Mouse (Mus musculus): ENCODE measurements around the gene Pcdh8. TPM values are rescaled to one million over a fixed set of nuclear protein-coding genes. Genes with fewer than 3 reads are reported as not detected.

The Pcdh8 gene
- polyA plus RNA-seq, 1 experiment from 2014 or later: 64.5 TPM

DNA sequence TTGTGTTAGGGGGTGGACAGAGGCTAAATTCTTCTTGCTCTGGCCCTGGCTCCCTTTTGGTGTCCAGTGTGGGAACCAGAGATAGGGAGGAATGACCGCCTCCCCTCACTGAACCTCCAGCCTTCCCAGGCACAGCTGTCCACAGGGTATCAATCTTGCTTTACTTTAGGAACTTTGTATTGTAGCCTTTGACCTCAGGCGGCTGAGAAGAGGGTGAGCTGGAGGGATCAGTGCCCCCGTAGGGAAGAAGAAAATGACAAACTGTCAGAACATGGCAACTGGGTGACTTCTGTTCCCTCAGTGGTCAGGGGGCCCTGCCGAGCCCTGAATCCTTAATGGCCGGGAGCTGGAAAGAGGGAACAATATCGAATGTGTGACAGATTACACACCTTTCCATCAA lies 9.2 kb upstream of the Pcdh8 start:
- H3K4me3 ChIP-seq (ENCODE audit: low read depth, low read length): no peak overlapping the region
- no peak for ATAC-seq
- H3K36me3 ChIP-seq (ENCODE audit: control insufficient read depth, insufficient read depth, low read length): no peaks in the 10 kb centered on the region
- no peak overlapping the region for H3K9ac ChIP-seq (ENCODE audit: low read depth, low read length)
- H3K9me3 ChIP-seq (replicated peaks; ENCODE audit: control insufficient read depth, low read length, poor library complexity, severe bottlenecking): 0 out of 2 replicates have a peak, but pooled peaks cover 3% of the 10 kb centered on the region
- H3K4me1 ChIP-seq (ENCODE audit: control insufficient read depth, insufficient read depth, low read length): no peaks in the 10 kb centered on the region
- H3K27ac ChIP-seq (ENCODE audit: low read length): no peak overlapping the region
- WGBS: 29% methylated on average over 6 of the region's 6 CpGs
- H3K4me2 ChIP-seq (ENCODE audit: low read length): no peak overlapping the region
- no peaks in the 10 kb centered on the region; the same call in none of the 2 replicates for H3K27me3 ChIP-seq (ENCODE audit: control insufficient read depth, insufficient read depth, low read depth, low read length)

DNA sequence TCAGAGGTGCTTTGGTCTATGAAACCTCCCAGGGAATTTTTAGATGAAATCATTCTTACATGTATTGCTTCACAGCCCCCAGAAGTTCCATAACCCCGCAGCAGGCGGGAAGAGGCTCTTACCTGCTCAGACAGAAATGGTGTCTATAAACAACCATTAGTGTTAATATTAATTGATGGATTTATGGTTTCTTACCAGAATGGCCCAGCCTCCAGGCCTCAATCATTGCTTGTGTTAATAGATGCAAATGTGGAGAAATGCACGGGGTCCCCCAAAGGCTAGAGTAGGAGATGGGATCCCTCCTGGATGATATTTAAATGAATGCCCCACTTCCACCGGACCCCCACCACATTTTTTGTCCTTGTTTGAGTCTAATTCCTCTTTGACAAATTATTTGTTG lies 8.7 kb upstream of the Pcdh8 start:
- Histone ChIP-seq H3K9me3 (replicated peaks; ENCODE audit: control insufficient read depth, low read length, poor library complexity, severe bottlenecking) (0 out of 2 replicates have a peak, but pooled peaks cover 3% of the 10 kb centered on the region), H3K27me3 (ENCODE audit: control insufficient read depth, insufficient read depth, low read depth, low read length) (no peaks in the 10 kb centered on the region; the same call in none of the 2 replicates), H3K9ac (ENCODE audit: low read depth, low read length) (no peak overlapping the region), H3K27ac (ENCODE audit: low read length) (no peak overlapping the region), H3K4me3 (ENCODE audit: low read depth, low read length) (no peak overlapping the region), H3K4me1 (ENCODE audit: control insufficient read depth, insufficient read depth, low read length) (peaks cover 3% of the 10 kb centered on the region), H3K4me2 (ENCODE audit: low read length) (no peak overlapping the region), H3K36me3 (ENCODE audit: control insufficient read depth, insufficient read depth, low read length) (no peaks in the 10 kb centered on the region)
- ATAC-seq: no peak
- 56% methylated on average over 4 of the region's 4 CpGs for WGBS

- peak overlapping the region; percentile 50 for H3K4me3 ChIP-seq (ENCODE audit: low read depth, low read length)
- peak overlapping the region; percentile 80 for H3K27ac ChIP-seq (ENCODE audit: low read length)
- H3K27me3 ChIP-seq (ENCODE audit: control insufficient read depth, insufficient read depth, low read depth, low read length): no peaks in the 10 kb centered on the region; the same call in 1 of the 2 replicates
- H3K4me1 ChIP-seq (ENCODE audit: control insufficient read depth, insufficient read depth, low read length): peaks cover 29% of the 10 kb centered on the region
- no peaks in the 10 kb centered on the region for H3K36me3 ChIP-seq (ENCODE audit: control insufficient read depth, insufficient read depth, low read length)
- H3K4me2 ChIP-seq (ENCODE audit: low read length): peak overlapping the region; percentile 77
- H3K9me3 ChIP-seq (replicated peaks; ENCODE audit: control insufficient read depth, low read length, poor library complexity, severe bottlenecking): 0 out of 2 replicates have a peak, but pooled peaks cover 3% of the 10 kb centered on the region
- WGBS: under 1% methylated on average over 42 of the region's 44 CpGs
- H3K9ac ChIP-seq (ENCODE audit: low read depth, low read length): peak overlapping the region; percentile 71
- peak; percentile 15; the same call in 1 of the 2 replicates for ATAC-seq
Measured at GRCm38 (mm10) chr14:79773425-79774391, 2.6 kb upstream of the Pcdh8 start.

- ATAC-seq: peak; percentile 17
- Histone ChIP-seq H3K4me3 (ENCODE audit: low read depth, low read length) (peak overlapping the region; percentile 71), H3K9ac (ENCODE audit: low read depth, low read length) (peak overlapping the region; percentile 63), H3K4me2 (ENCODE audit: low read length) (peak overlapping the region; percentile 81), H3K9me3 (replicated peaks; ENCODE audit: control insufficient read depth, low read length, poor library complexity, severe bottlenecking) (0 out of 2 replicates have a peak, but pooled peaks cover 3% of the 10 kb centered on the region), H3K4me1 (ENCODE audit: control insufficient read depth, insufficient read depth, low read length) (peaks cover 29% of the 10 kb centered on the region), H3K27me3 (ENCODE audit: control insufficient read depth, insufficient read depth, low read depth, low read length) (no peaks in the 10 kb centered on the region), H3K36me3 (ENCODE audit: control insufficient read depth, insufficient read depth, low read length) (no peaks in the 10 kb centered on the region), H3K27ac (ENCODE audit: low read length) (peak overlapping the region; percentile 94)
- 2% methylated on average over 20 of the region's 20 CpGs for WGBS
Measured at GRCm38 (mm10) chr14:79771802-79772511, 845 bp upstream of the Pcdh8 start.

- H3K36me3 ChIP-seq (ENCODE audit: control insufficient read depth, insufficient read depth, low read length): no peaks in the 10 kb centered on the region
- 0 out of 2 replicates have a peak, but pooled peaks cover 1% of the 10 kb centered on the region for H3K9me3 ChIP-seq (replicated peaks; ENCODE audit: control insufficient read depth, low read length, poor library complexity, severe bottlenecking)
- peak overlapping the region; percentile 71 for H3K4me3 ChIP-seq (ENCODE audit: low read depth, low read length)
- H3K4me1 ChIP-seq (ENCODE audit: control insufficient read depth, insufficient read depth, low read length): peaks cover 29% of the 10 kb centered on the region
- peak; percentile 36 for ATAC-seq
- no peaks in the 10 kb centered on the region for H3K27me3 ChIP-seq (ENCODE audit: control insufficient read depth, insufficient read depth, low read depth, low read length)
- peak overlapping the region; percentile 87 for H3K9ac ChIP-seq (ENCODE audit: low read depth, low read length)
- peak overlapping the region; percentile 94 for H3K27ac ChIP-seq (ENCODE audit: low read length)
- peak overlapping the region; percentile 81 for H3K4me2 ChIP-seq (ENCODE audit: low read length)
- WGBS: under 1% methylated on average over 56 of the region's 62 CpGs
Measured at GRCm38 (mm10) chr14:79770306-79771093, 612 bp downstream of the Pcdh8 start.

- ATAC-seq: peak; percentile 25; the same call in 1 of the 2 replicates
- Histone ChIP-seq H3K27ac (ENCODE audit: low read length) (peak overlapping the region; percentile 94), H3K9me3 (replicated peaks; ENCODE audit: control insufficient read depth, low read length, poor library complexity, severe bottlenecking) (no peaks in the 10 kb centered on the region), H3K4me3 (ENCODE audit: low read depth, low read length) (peak overlapping the region; percentile 71), H3K27me3 (ENCODE audit: control insufficient read depth, insufficient read depth, low read depth, low read length) (no peaks in the 10 kb centered on the region), H3K36me3 (ENCODE audit: control insufficient read depth, insufficient read depth, low read length) (no peaks in the 10 kb centered on the region), H3K4me2 (ENCODE audit: low read length) (peak overlapping the region; percentile 81), H3K4me1 (ENCODE audit: control insufficient read depth, insufficient read depth, low read length) (peaks cover 24% of the 10 kb centered on the region), H3K9ac (ENCODE audit: low read depth, low read length) (peak overlapping the region; percentile 87)
- WGBS: under 1% methylated on average over 46 of the region's 46 CpGs
Measured at GRCm38 (mm10) chr14:79769618-79770017, 1.5 kb downstream of the Pcdh8 start.

DNA sequence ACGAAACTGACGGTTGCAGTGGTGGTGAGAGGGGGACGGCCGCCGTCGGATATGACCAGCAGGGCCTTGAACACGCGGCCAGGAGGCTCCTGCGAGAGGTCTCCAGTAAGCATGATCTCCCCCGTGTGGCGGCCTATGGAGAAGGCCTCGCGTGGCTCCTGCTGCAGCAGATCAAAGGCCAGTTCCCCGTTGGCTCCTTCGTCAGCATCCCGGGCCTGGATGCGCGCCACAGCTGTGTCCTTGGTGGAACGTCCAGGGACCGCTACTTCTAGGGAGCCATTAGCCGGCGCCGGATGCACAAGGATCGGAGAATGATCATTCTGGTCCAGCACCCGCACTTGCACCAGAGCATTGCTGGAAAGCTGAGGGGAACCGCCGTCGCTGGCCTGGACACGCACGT lies 2.1 kb downstream of the Pcdh8 start:
- H3K27me3 ChIP-seq (ENCODE audit: control insufficient read depth, insufficient read depth, low read depth, low read length): no peaks in the 10 kb centered on the region
- H3K9ac ChIP-seq (ENCODE audit: low read depth, low read length): peak overlapping the region; percentile 87
- peak overlapping the region; percentile 81 for H3K4me2 ChIP-seq (ENCODE audit: low read length)
- no peak for ATAC-seq
- no peaks in the 10 kb centered on the region for H3K36me3 ChIP-seq (ENCODE audit: control insufficient read depth, insufficient read depth, low read length)
- 2% methylated on average over 30 of the region's 30 CpGs for WGBS
- peak overlapping the region; percentile 71 for H3K4me3 ChIP-seq (ENCODE audit: low read depth, low read length)
- H3K9me3 ChIP-seq (replicated peaks; ENCODE audit: control insufficient read depth, low read length, poor library complexity, severe bottlenecking): no peaks in the 10 kb centered on the region
- H3K27ac ChIP-seq (ENCODE audit: low read length): peak overlapping the region; percentile 94
- peaks cover 22% of the 10 kb centered on the region for H3K4me1 ChIP-seq (ENCODE audit: control insufficient read depth, insufficient read depth, low read length)

DNA sequence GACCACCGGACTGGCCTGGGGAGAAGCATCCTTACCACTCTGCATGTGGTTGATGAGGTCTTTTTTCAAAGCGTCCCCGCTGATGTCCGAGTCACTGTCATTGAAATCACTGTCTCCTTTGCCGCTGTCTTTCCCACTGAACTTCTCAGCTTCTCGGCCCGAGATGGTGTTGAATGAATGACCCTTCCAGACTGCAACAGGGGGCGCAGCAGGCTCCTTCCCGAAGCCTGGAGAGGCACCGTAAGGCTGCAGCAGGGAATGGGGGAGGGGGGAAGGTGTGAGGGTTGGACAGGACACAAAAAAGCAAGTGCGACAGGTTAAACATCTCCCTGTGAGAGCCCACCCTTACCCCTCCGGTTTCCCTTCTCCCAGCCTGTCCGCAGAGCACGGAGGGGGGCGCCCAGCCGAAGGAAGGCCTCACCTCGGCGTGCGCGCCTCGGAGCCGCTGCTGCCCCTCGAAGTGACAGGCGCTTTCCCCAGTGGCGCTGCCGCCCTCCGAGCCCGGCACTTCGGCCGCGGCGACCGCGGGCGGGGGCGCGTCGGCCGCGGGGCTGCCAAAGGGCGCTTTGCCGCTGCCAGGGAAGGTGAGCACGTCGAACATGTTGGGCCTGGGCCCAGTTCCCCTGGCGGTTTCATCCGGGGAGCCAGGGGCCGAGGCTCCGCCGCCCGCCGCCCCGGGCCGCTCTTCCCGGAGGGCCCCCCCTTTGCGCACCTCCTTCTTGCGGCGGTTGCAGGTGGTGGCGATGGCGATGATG lies 2.9 kb downstream of the Pcdh8 start:
- H3K4me1 ChIP-seq (ENCODE audit: control insufficient read depth, insufficient read depth, low read length): peaks cover 18% of the 10 kb centered on the region
- no peaks in the 10 kb centered on the region for H3K27me3 ChIP-seq (ENCODE audit: control insufficient read depth, insufficient read depth, low read depth, low read length)
- peak overlapping the region; percentile 94 for H3K27ac ChIP-seq (ENCODE audit: low read length)
- ATAC-seq: no peak
- H3K36me3 ChIP-seq (ENCODE audit: control insufficient read depth, insufficient read depth, low read length): no peaks in the 10 kb centered on the region
- H3K4me2 ChIP-seq (ENCODE audit: low read length): peak overlapping the region; percentile 81
- peak overlapping the region; percentile 71 for H3K4me3 ChIP-seq (ENCODE audit: low read depth, low read length)
- whole genome bisulfite sequencing: 3% methylated on average over 43 of the region's 59 CpGs
- peak overlapping the region; percentile 87 for H3K9ac ChIP-seq (ENCODE audit: low read depth, low read length)
- H3K9me3 ChIP-seq (replicated peaks; ENCODE audit: control insufficient read depth, low read length, poor library complexity, severe bottlenecking): no peaks in the 10 kb centered on the region

Measured in midbrain, embryonic 16.5 days (tissue).